Mouse (Mus musculus): ENCODE measurements at regions not wholly inside any gene's neighbourhood (a gene's known extent, or its start where the extent isn't known, plus 50 kb on each side); places are given as distances from the start of the nearest gene placed in this dataset.

- no peaks in the 10 kb centered on the region for H3K36me3 ChIP-seq
- no peaks in the 10 kb centered on the region for H3K9me3 ChIP-seq
- WGBS: 81% methylated on average over 6 of the region's 6 CpGs
- no peaks in the 10 kb centered on the region for H3K27me3 ChIP-seq (ENCODE audit: insufficient read depth, poor library complexity, severe bottlenecking)
- H3K4me3 ChIP-seq: no peak overlapping the region
- H3K27ac ChIP-seq: no peak overlapping the region
- DNase-seq (ENCODE audit: low spot score): no peak
- H3K4me1 ChIP-seq: no peaks in the 10 kb centered on the region
Observed at GRCm38 (mm10) chr4:54587197-54587596, 357.7 kb upstream of the Zfp462 start.

- H3K27ac ChIP-seq: no peak overlapping the region
- H3K9me3 ChIP-seq: no peaks in the 10 kb centered on the region
- no peak for DNase-seq (ENCODE audit: low spot score)
- H3K4me3 ChIP-seq: no peak overlapping the region
- H3K4me1 ChIP-seq: no peaks in the 10 kb centered on the region
- 75% methylated on average over 6 of the region's 6 CpGs for WGBS
- no peaks in the 10 kb centered on the region for H3K27me3 ChIP-seq (ENCODE audit: insufficient read depth, poor library complexity, severe bottlenecking)
- no peaks in the 10 kb centered on the region for H3K36me3 ChIP-seq
Observed at GRCm38 (mm10) chr4:54588704-54589103, 356.1 kb upstream of the Zfp462 start.

GRCm38 (mm10) chr4:54601671-54602512 is 343.0 kb upstream of the Zfp462 start:
- 71% methylated on average over 15 of the region's 15 CpGs for WGBS
- peak overlapping the region; percentile 10; the same call in 1 of the 2 replicates for H3K27ac ChIP-seq
- no peaks in the 10 kb centered on the region for H3K36me3 ChIP-seq
- H3K4me3 ChIP-seq: no peak overlapping the region
- DNase-seq (ENCODE audit: low spot score): no peak
- H3K9me3 ChIP-seq: no peaks in the 10 kb centered on the region
- H3K27me3 ChIP-seq (ENCODE audit: insufficient read depth, poor library complexity, severe bottlenecking): no peaks in the 10 kb centered on the region
- 0 out of 2 replicates have a peak, but pooled peaks cover 3% of the 10 kb centered on the region for H3K4me1 ChIP-seq

- H3K4me3 ChIP-seq: no peak overlapping the region
- no peaks in the 10 kb centered on the region for H3K27me3 ChIP-seq (ENCODE audit: insufficient read depth, poor library complexity, severe bottlenecking)
- DNase-seq (ENCODE audit: low spot score): no peak
- H3K36me3 ChIP-seq: no peaks in the 10 kb centered on the region
- 79% methylated on average over 6 of the region's 6 CpGs for WGBS
- H3K27ac ChIP-seq: no peak overlapping the region
- H3K4me1 ChIP-seq: 0 out of 2 replicates have a peak, but pooled peaks cover 3% of the 10 kb centered on the region
- H3K9me3 ChIP-seq: no peaks in the 10 kb centered on the region
Observed at GRCm38 (mm10) chr4:54602513-54603205, 342.2 kb upstream of the Zfp462 start.

GRCm38 (mm10) chr4:54610101-54610500 is 334.7 kb upstream of the Zfp462 start:
- no peaks in the 10 kb centered on the region for H3K27me3 ChIP-seq (ENCODE audit: insufficient read depth, poor library complexity, severe bottlenecking)
- H3K9me3 ChIP-seq: no peaks in the 10 kb centered on the region
- no peak overlapping the region for H3K27ac ChIP-seq
- H3K4me3 ChIP-seq: no peak overlapping the region
- no peaks in the 10 kb centered on the region for H3K4me1 ChIP-seq
- WGBS: 58% methylated on average over 5 of the region's 5 CpGs
- H3K36me3 ChIP-seq: no peaks in the 10 kb centered on the region
- DNase-seq (ENCODE audit: low spot score): no peak

GRCm38 (mm10) chr4:54611990-54612980 is 332.6 kb upstream of the Zfp462 start:
- no peak overlapping the region for H3K4me3 ChIP-seq
- H3K9me3 ChIP-seq: no peaks in the 10 kb centered on the region
- no peak overlapping the region for H3K27ac ChIP-seq
- no peak for DNase-seq (ENCODE audit: low spot score)
- no peaks in the 10 kb centered on the region for H3K36me3 ChIP-seq
- no peaks in the 10 kb centered on the region for H3K27me3 ChIP-seq (ENCODE audit: insufficient read depth, poor library complexity, severe bottlenecking)
- peaks cover 3% of the 10 kb centered on the region; the same call in 1 of the 2 replicates for H3K4me1 ChIP-seq
- 77% methylated on average over 7 of the region's 7 CpGs for WGBS

- Histone ChIP-seq H3K4me1 (peaks cover 3% of the 10 kb centered on the region; the same call in 1 of the 2 replicates), H3K36me3 (no peaks in the 10 kb centered on the region), H3K9me3 (no peaks in the 10 kb centered on the region), H3K27me3 (ENCODE audit: insufficient read depth, poor library complexity, severe bottlenecking) (no peaks in the 10 kb centered on the region), H3K4me3 (no peak overlapping the region), H3K27ac (no peak overlapping the region)
- 70% methylated on average over 3 of the region's 3 CpGs for WGBS
- DNase-seq (ENCODE audit: low spot score): no peak
Observed at GRCm38 (mm10) chr4:54613076-54613475, 331.8 kb upstream of the Zfp462 start.

GRCm38 (mm10) chr4:54613611-54614010 is 331.2 kb upstream of the Zfp462 start:
- no peak overlapping the region for H3K27ac ChIP-seq
- 74% methylated on average over 2 of the region's 2 CpGs for WGBS
- H3K4me1 ChIP-seq: peaks cover 3% of the 10 kb centered on the region; the same call in 1 of the 2 replicates
- H3K9me3 ChIP-seq: no peaks in the 10 kb centered on the region
- no peak for DNase-seq (ENCODE audit: low spot score)
- H3K36me3 ChIP-seq: no peaks in the 10 kb centered on the region
- H3K4me3 ChIP-seq: no peak overlapping the region
- no peaks in the 10 kb centered on the region for H3K27me3 ChIP-seq (ENCODE audit: insufficient read depth, poor library complexity, severe bottlenecking)

- no peaks in the 10 kb centered on the region for H3K36me3 ChIP-seq
- H3K4me3 ChIP-seq: no peak overlapping the region
- no peak overlapping the region for H3K27ac ChIP-seq
- WGBS: 24% methylated on average over 1 of the region's 1 CpGs
- H3K27me3 ChIP-seq (ENCODE audit: insufficient read depth, poor library complexity, severe bottlenecking): no peaks in the 10 kb centered on the region
- no peaks in the 10 kb centered on the region for H3K9me3 ChIP-seq
- no peak for DNase-seq (ENCODE audit: low spot score)
- H3K4me1 ChIP-seq: peaks cover 3% of the 10 kb centered on the region; the same call in 1 of the 2 replicates
Observed at GRCm38 (mm10) chr4:54615886-54616285, 329.0 kb upstream of the Zfp462 start.

GRCm38 (mm10) chr4:54624024-54624873 is 320.6 kb upstream of the Zfp462 start:
- Histone ChIP-seq H3K27me3 (ENCODE audit: insufficient read depth, poor library complexity, severe bottlenecking) (no peaks in the 10 kb centered on the region), H3K27ac (no peak overlapping the region), H3K4me1 (no peaks in the 10 kb centered on the region), H3K9me3 (no peaks in the 10 kb centered on the region), H3K36me3 (no peaks in the 10 kb centered on the region), H3K4me3 (no peak overlapping the region)
- WGBS: 82% methylated on average over 20 of the region's 20 CpGs
- DNase-seq (ENCODE audit: low spot score): no peak

- no peak for DNase-seq (ENCODE audit: low spot score)
- no peaks in the 10 kb centered on the region for H3K27me3 ChIP-seq (ENCODE audit: insufficient read depth, poor library complexity, severe bottlenecking)
- 24% methylated on average over 3 of the region's 3 CpGs for WGBS
- H3K36me3 ChIP-seq: no peaks in the 10 kb centered on the region
- H3K9me3 ChIP-seq: no peaks in the 10 kb centered on the region
- H3K4me3 ChIP-seq: no peak overlapping the region
- no peak overlapping the region for H3K27ac ChIP-seq
- H3K4me1 ChIP-seq: peaks cover 5% of the 10 kb centered on the region; the same call in 1 of the 2 replicates
Observed at GRCm38 (mm10) chr4:54636986-54637641, 307.7 kb upstream of the Zfp462 start.

Measured in heart, embryonic 10.5 days (tissue).